Mouse (Mus musculus): ENCODE results near the gene Pramef8. TPM values are rescaled to one million over a fixed set of nuclear protein-coding genes. Genes with fewer than 3 reads are reported as not detected.
"Not testable (repeated sequence)": the region's sequence is repeated elsewhere in the genome, so short reads cannot be mapped to it uniquely, and the experiment has no call there.

Pramef8 gene
- polyA plus RNA-seq, 1 experiment from 2014 or later, result 16.4 TPM

DNA sequence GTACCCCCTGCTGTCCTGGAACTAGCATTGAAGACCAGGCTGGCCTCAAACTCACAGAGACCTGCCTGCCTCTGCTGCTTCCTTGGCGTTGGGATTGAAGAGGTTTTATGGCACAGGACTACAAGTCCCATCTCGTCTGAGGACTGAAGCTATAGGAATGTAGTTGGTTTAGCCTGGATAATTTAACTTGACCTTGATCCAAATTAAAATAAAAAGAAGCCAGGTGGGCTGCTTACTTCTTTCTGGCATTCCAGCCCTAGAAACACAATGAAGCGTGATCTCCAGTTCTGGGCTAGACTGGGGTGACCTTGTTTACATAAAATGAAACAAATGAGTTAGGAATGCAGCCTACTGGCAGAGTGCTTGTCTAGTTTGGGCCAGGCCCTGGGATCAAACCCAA is 1.9 kb downstream of the Pramef8 start:
- 91% methylated on average over 3 of the region's 3 CpGs for WGBS
- H3K27ac ChIP-seq, result no peak overlapping the region

DNA sequence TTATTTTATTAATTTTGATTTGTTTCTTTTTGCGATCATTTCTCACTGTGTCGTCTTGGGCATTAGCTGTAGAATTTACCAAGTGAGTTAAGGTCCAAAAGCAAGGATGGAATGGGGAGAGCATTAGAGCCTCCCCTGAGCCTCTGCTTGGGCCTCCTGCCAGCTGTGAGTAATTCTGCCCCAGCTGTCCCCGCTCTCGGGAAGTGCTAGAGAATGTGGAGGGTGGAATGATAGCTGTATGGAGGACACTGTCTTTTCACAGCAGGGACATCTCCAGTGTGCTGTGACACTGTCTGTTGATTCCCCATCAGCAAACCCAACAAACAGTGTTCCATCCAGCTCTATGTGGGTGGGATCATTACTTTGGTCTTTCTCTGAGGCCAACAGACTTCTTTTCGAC is 14.5 kb downstream of the Pramef8 start:
- not testable (repeated sequence) for DNase-seq (ENCODE audit: extremely low spot score, low spot score); H3K27ac ChIP-seq; H3K9me3 ChIP-seq; H3K27me3 ChIP-seq (ENCODE audit: poor library complexity, severe bottlenecking); H3K4me1 ChIP-seq; H3K4me3 ChIP-seq; H3K36me3 ChIP-seq (replicated peaks)
- WGBS, result 77% methylated on average over 5 of the region's 5 CpGs

More for the DNA sequence above, 1.9 kb downstream of the Pramef8 start:
- Histone ChIP-seq H3K4me1 (peaks cover 7% of the 10 kb centered on the region), H3K36me3 (replicated peaks) (peaks cover 52% of the 10 kb centered on the region), H3K9me3 (peaks cover 7% of the 10 kb centered on the region; the same call in 1 of the 2 replicates), H3K27me3 (ENCODE audit: poor library complexity, severe bottlenecking) (no peaks in the 10 kb centered on the region), H3K4me3 (no peak overlapping the region)
- DNase-seq (ENCODE audit: extremely low spot score, low spot score), result no peak

DNA sequence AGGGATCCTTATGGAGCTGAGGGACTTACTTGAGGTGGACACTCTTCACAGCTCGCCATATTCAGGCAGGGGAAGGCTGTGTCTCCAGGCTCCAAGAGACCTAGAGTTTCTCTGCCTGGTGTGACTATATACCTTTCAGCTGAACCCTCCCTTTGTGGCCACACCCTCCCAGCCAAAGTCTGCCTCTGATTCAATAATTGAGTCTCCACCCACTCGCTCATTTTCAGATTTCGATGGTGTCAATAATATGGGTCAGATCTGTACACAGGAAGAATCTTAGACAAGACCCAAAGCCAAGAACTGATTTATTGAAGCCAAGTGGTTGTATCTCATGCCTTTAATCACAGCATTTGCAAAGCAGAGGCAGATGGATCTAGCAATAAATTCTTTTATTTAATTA is 38.0 kb downstream of the Pramef8 start, which contains the start of gene Oog4:
TSS of gene Oog4 (minus strand) at position 101 of the 400 bp plus-strand sequence.
- WGBS, result 78% methylated on average over 3 of the region's 3 CpGs
- peaks cover 17% of the 10 kb centered on the region; the same call in 1 of the 2 replicates for H3K9me3 ChIP-seq
- H3K36me3 ChIP-seq (replicated peaks), result no peaks in the 10 kb centered on the region
- no peaks in the 10 kb centered on the region for H3K4me1 ChIP-seq
- H3K4me3 ChIP-seq, result no peak within 1 kb of the TSS
- no peaks in the 10 kb centered on the region for H3K27me3 ChIP-seq (ENCODE audit: poor library complexity, severe bottlenecking)
- no peak within 1 kb of the TSS for H3K27ac ChIP-seq
- no peak for DNase-seq (ENCODE audit: extremely low spot score, low spot score)

Other genes with a start within 250 kb of the Pramef8 start
- gene Prdm2, start 199.4 kb upstream of the Pramef8 start, polyA plus RNA-seq (2016; fragmentation: Nextera tagmentation; extraction: Ambion mirVana), result 15.2 and 16.0 TPM in 2 replicates
- gene Pdpn, start 112.9 kb upstream of the Pramef8 start, polyA plus RNA-seq (2016; fragmentation: Nextera tagmentation; extraction: Ambion mirVana), result 63.6 and 64.9 TPM in 2 replicates
- gene Lrrc38, start 62.7 kb upstream of the Pramef8 start, polyA plus RNA-seq (2016; fragmentation: Nextera tagmentation; extraction: Ambion mirVana), result 0.12 TPM in 1 of 2 replicates, not detected in the other
- gene Pramel1, start 18.0 kb upstream of the Pramef8 start, polyA plus RNA-seq (2016; fragmentation: Nextera tagmentation; extraction: Ambion mirVana), result not detected in 2 replicates
- gene Oog4, start 37.9 kb downstream of the Pramef8 start, polyA plus RNA-seq (2016; fragmentation: Nextera tagmentation; extraction: Ambion mirVana), result not detected in 2 replicates
- not detected in 2 replicates for gene Gm13043, start 98.9 kb downstream of the Pramef8 start, polyA plus RNA-seq (2016; fragmentation: Nextera tagmentation; extraction: Ambion mirVana)
- gene Gm13040, start 123.5 kb downstream of the Pramef8 start, polyA plus RNA-seq (2016; fragmentation: Nextera tagmentation; extraction: Ambion mirVana), result not detected in 2 replicates
- gene BC080695, start 139.3 kb downstream of the Pramef8 start, polyA plus RNA-seq (2016; fragmentation: Nextera tagmentation; extraction: Ambion mirVana), result not detected in 2 replicates
- gene Gm13057, start 139.3 kb downstream of the Pramef8 start, polyA plus RNA-seq (2016; fragmentation: Nextera tagmentation; extraction: Ambion mirVana), result not detected in 2 replicates
- gene Gm13083, start 202.6 kb downstream of the Pramef8 start, polyA plus RNA-seq (2016; fragmentation: Nextera tagmentation; extraction: Ambion mirVana), result not detected in 2 replicates
- gene Gm13088, start 244.8 kb downstream of the Pramef8 start, polyA plus RNA-seq (2016; fragmentation: Nextera tagmentation; extraction: Ambion mirVana), result not detected in 2 replicates

All from forebrain, embryonic 10.5 days (tissue).